Mouse (Mus musculus): Measurements from ENCODE around the gene Cbfa2t3. TPM values are rescaled to one million over a fixed set of nuclear protein-coding genes. Genes with fewer than 3 reads are reported as not detected.
A peak's percentile ranks its signal among the peaks of the same experiment; 100 is the strongest.

Cbfa2t3 gene
- polyA plus RNA-seq, 1 experiment from 2014 or later: 4.8 TPM

DNA sequence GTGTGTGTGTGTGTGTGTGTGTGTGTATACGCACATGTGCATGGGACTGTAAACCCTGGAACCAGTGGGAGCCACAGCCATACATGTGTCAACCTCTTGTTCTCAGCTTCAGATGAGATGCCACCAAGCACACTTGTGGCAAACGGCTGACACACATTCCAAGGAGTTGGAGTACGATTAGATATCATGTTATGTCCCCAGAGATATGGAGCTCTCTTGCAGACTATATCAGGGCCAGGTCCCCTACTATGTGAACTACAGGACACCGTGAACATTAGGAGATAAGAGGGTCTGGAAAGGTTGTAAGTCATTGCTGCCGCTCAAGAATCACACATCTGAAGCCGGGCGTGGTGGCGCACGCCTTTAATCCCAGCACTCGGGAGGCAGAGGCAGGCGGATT lies 16.1 kb downstream of the Cbfa2t3 start:
- H3K4me1 ChIP-seq: peaks cover 9% of the 10 kb centered on the region; the same call in 1 of the 2 replicates
- peaks cover 34% of the 10 kb centered on the region for H3K27me3 ChIP-seq (replicated peaks)
- H3K36me3 ChIP-seq: no peaks in the 10 kb centered on the region
- H3K4me3 ChIP-seq (replicated peaks): no peak overlapping the region
- no peaks in the 10 kb centered on the region for H3K9me3 ChIP-seq
- H3K4me2 ChIP-seq: no peak overlapping the region
- peak; percentile 15; the same call in 1 of the 2 replicates for ATAC-seq (ENCODE audit: insufficient read depth, low FRiP score, low read depth)
- no peak overlapping the region for H3K27ac ChIP-seq
- H3K9ac ChIP-seq: no peak overlapping the region
- WGBS: 83% methylated on average over 11 of the region's 11 CpGs

DNA sequence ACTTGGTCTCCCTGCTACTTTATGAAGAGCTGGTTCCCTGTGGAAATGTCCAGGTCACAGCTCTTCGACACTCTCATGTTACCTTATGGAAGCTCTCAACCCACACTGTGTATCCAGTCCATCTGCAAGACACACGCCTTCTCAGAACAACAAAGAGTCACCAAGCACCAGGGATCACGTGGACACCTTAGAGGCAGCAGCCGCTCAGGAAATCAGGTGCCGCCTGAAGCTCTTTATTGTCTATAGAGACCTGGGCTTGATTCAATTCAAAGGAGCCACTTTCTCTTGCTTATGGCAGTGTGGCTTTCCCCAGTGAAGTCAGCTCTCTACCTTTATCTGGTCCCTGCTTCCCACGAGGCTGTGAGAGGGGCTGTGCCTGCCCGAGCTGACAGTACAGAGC lies 18.7 kb downstream of the Cbfa2t3 start:
- H3K9ac ChIP-seq: no peak overlapping the region
- 40% methylated on average over 7 of the region's 7 CpGs for WGBS

DNA sequence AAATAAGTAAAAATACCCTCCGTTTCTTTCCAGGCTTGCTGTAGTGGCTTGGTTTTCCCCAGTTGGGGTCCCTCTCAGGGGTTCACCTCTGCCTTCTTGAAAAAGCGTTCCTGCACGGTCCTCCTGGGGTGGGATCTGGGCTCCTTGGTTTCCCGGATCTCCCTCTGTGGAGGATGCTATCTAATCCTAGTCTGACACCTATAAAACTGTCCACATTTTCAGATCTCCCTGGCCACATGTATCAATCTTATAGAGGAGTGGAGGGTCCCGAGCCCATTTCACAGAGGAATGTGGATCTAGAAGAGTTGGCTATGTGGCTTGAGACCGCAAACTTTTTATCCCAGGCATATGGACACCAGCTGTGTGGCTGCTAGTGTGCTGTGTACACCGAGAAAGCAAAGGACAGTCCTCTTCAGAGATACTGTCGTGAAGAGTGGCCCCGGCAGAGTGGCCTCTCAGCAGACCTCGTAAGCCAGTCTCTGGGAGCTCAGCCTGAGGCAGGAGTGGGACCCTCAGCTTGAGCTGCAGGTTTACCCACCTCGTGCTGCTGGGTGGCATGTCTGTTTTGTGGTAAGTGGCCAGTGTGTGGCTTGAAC lies 19.5 kb downstream of the Cbfa2t3 start:
- Histone ChIP-seq H3K9ac (no peak overlapping the region), H3K9me3 (no peaks in the 10 kb centered on the region), H3K4me1 (peaks cover 25% of the 10 kb centered on the region), H3K36me3 (no peaks in the 10 kb centered on the region), H3K27me3 (replicated peaks) (peaks cover 56% of the 10 kb centered on the region), H3K4me3 (replicated peaks) (no peak overlapping the region), H3K4me2 (peak overlapping the region; percentile 99), H3K27ac (no peak overlapping the region)
- 33% methylated on average over 11 of the region's 11 CpGs for WGBS
- ATAC-seq (ENCODE audit: insufficient read depth, low FRiP score, low read depth): no peak

More for the DNA sequence above, 18.7 kb downstream of the Cbfa2t3 start:
- Histone ChIP-seq H3K27ac (no peak overlapping the region), H3K36me3 (no peaks in the 10 kb centered on the region), H3K9me3 (no peaks in the 10 kb centered on the region), H3K27me3 (replicated peaks) (peaks cover 55% of the 10 kb centered on the region), H3K4me1 (peaks cover 25% of the 10 kb centered on the region; the same call in 1 of the 2 replicates), H3K4me2 (no peak overlapping the region), H3K4me3 (replicated peaks) (no peak overlapping the region)
- ATAC-seq (ENCODE audit: insufficient read depth, low FRiP score, low read depth): no peak

DNA sequence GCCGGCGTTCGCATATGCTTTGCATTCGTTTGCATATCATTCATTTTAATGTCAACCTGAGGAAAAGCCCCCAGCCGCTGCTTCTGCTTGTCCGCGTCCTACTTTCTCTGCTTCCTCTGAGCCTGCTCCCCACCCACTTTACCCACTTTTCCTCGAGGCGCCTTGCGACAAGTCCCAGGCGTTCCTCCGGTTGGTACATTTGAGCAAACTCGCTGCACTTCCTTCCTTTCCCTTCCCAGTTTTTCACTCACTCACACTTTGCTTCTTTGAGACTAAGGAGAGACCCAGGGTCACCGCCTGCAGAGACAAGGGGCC lies 20.1 kb downstream of the Cbfa2t3 start:
- no peak overlapping the region for H3K27ac ChIP-seq
- no peak overlapping the region; the same call in 1 of the 2 replicates for H3K9ac ChIP-seq
- peak overlapping the region; percentile 85 for H3K4me3 ChIP-seq (replicated peaks)
- no peaks in the 10 kb centered on the region for H3K9me3 ChIP-seq
- ATAC-seq (ENCODE audit: insufficient read depth, low FRiP score, low read depth): no peak
- H3K36me3 ChIP-seq: no peaks in the 10 kb centered on the region
- peaks cover 55% of the 10 kb centered on the region for H3K27me3 ChIP-seq (replicated peaks)
- peak overlapping the region; percentile 99 for H3K4me2 ChIP-seq
- peaks cover 31% of the 10 kb centered on the region for H3K4me1 ChIP-seq
- 2% methylated on average over 14 of the region's 14 CpGs for WGBS

DNA sequence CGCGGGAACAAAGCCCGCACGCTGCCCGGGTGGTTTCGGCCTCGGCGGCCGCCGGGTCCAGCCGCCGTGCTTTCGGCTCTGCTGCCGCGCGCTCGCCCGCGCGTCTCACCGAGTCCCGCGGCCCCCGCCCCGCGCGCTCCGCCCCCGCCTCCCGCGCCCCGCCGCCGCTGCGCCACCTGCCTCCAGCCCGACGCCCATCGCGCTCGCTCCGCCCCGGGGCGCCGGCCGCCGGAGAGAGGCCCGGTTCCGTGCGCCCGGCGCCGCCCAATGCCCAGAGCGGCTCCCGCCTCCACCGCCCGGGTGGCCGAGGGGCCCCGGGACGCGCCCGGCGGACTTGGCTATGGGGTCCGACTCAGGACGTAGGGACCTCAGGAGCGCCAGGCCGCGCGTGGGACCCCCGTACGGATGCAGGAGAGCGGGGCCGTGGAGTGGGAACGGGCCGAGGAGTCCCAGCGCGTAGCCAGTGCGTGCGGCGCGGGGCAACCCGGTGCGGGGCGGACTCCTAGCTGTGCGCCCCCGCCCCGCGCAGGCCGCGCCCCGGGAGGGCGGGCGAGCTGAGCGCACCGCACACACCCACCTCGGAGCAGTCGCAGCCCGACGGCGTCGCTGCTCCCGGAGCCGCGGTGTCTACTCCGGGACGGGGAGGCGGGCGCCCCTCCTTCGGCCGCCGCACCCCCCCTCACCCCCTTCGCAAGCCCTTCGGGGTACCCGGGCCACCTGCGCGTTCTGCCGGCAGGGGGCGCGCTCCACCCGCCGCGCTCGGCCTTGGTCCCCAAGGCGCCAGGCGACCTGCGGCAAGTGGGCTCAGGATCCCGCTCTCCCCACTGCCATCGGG lies 20.6 kb downstream of the Cbfa2t3 start:
- no peaks in the 10 kb centered on the region for H3K36me3 ChIP-seq
- H3K9me3 ChIP-seq: no peaks in the 10 kb centered on the region
- H3K4me3 ChIP-seq (replicated peaks): peak overlapping the region; percentile 85
- H3K9ac ChIP-seq: peak overlapping the region; percentile 33
- H3K4me1 ChIP-seq: peaks cover 31% of the 10 kb centered on the region
- H3K4me2 ChIP-seq: peak overlapping the region; percentile 99
- ATAC-seq (ENCODE audit: insufficient read depth, low FRiP score, low read depth): peak; percentile 86
- under 1% methylated on average over 76 of the region's 127 CpGs for WGBS
- peaks cover 55% of the 10 kb centered on the region for H3K27me3 ChIP-seq (replicated peaks)
- H3K27ac ChIP-seq: peak overlapping the region; percentile 77

DNA sequence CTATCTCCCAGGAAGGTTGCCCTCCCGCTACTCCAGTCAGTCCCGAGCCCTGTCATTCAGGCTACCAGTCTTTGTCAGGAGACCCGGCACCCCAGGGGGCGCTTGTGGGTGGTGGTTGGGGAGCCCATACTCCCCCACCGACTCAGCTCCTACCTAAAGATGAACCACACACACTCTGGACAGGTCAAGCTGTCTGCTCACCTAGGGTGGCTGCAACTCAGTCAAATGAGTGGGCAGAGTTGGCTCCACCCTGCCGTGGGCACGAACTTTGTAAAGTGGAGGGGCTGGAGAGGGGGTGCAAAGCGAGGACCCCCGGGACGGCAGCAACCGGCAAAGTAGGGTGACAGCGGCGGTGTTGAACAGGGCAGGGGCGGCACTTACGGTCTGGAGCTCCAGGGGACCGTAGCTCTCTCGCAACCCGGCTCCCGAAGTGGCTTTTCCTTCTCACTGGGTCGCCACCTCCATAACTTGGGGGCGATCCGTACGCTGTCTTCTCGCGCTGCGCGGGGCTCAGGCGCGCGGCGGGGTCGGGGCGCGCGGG lies 21.4 kb downstream of the Cbfa2t3 start:
- peaks cover 55% of the 10 kb centered on the region for H3K27me3 ChIP-seq (replicated peaks)
- H3K27ac ChIP-seq: peak overlapping the region; percentile 77
- H3K36me3 ChIP-seq: no peaks in the 10 kb centered on the region
- 2% methylated on average over 35 of the region's 35 CpGs for WGBS
- peak overlapping the region; percentile 99 for H3K4me2 ChIP-seq
- peaks cover 31% of the 10 kb centered on the region for H3K4me1 ChIP-seq
- ATAC-seq (ENCODE audit: insufficient read depth, low FRiP score, low read depth): no peak
- peak overlapping the region; percentile 33 for H3K9ac ChIP-seq
- no peaks in the 10 kb centered on the region for H3K9me3 ChIP-seq
- H3K4me3 ChIP-seq (replicated peaks): peak overlapping the region; percentile 85

DNA sequence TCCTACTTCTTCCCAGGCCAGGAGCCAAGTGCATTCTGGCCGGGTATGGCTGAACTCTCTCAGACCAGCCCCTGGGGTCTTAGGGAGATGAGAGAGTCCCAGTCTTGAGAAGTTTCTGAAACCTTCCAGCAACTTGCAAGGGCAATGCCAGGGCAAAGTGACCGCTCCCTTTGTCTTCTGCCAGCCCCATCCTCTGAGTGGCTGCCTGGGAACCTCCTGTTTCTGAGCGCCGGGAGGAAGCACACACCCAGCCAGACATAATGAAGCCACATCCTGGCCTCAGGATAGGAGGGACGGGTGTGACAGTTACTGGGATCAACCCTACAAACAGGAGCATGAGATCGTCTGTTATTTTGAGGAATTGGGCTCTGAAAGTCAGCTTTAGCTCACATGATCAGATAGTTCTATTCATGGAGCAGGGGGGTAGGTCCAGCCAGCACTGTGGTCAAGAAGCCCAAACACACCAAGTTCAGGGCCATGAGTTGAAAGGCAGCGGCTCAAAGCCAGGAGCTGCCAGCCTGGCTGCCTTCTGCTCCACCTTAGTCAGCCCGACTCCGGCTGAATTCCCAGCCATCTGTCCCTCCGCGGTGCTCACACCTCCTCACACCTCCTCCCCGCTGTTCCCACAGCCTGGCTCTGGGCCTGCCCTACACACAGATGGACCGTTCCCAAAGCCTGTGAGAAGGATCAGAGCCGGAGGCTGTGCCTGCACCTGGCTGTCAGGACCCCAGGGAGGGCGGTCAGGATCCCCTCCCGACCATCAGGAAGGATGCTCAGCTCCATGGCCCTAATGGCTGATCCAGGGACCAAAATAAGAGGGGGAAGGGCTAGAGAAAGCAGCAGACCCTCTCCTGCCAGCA lies 22.1 kb downstream of the Cbfa2t3 start:
- Histone ChIP-seq H3K4me3 (replicated peaks) (peak overlapping the region; percentile 85), H3K9ac (peak overlapping the region; percentile 33; the same call in 1 of the 2 replicates), H3K9me3 (no peaks in the 10 kb centered on the region), H3K27me3 (replicated peaks) (peaks cover 48% of the 10 kb centered on the region), H3K4me2 (peak overlapping the region; percentile 99), H3K27ac (peak overlapping the region; percentile 77), H3K4me1 (peaks cover 31% of the 10 kb centered on the region), H3K36me3 (no peaks in the 10 kb centered on the region)
- WGBS: 22% methylated on average over 16 of the region's 16 CpGs
- ATAC-seq (ENCODE audit: insufficient read depth, low FRiP score, low read depth): no peak

DNA sequence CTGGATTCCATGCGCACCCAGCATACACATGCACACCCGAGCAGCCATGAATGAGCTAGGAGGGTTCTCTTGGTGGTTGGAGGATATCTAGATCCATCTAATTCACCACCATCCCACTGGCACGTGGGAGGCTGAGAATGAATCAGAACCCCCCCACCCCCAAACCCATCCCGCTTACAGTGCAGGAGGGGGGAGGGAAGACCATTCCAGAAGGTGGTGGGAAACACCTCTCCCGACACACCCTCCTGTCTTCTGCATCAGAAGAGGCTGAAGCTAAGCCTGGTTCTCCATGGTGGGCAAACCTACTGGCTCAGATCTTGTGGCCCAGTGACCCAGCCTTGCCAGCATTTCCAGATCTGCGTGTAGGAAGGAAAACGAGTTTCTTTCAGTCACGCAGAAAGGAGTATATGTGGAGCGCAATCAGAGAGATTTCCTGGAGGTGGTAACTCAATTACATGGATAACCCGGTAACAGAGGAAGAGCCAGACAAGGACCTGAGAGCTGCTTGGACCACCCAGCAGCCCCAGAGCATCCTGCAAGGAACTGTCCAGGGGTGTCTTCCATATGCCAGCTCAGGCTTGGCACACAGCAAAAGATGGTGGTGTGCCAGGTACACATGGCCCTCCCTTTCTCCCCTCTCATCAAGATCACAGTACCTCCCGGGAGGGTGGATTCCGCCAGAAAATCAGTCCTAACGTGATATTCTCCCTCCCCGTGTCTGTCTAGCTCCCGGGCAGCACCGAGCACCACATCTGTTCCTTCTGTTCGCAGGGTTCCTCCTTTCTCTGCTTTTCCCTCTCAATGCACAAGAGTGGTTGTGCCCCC lies 23.1 kb downstream of the Cbfa2t3 start:
- H3K4me3 ChIP-seq (replicated peaks): peak overlapping the region; percentile 85
- H3K4me2 ChIP-seq: peak overlapping the region; percentile 99
- peaks cover 51% of the 10 kb centered on the region for H3K27me3 ChIP-seq (replicated peaks)
- H3K27ac ChIP-seq: no peak overlapping the region
- peaks cover 34% of the 10 kb centered on the region for H3K4me1 ChIP-seq
- H3K9me3 ChIP-seq: no peaks in the 10 kb centered on the region
- 76% methylated on average over 17 of the region's 17 CpGs for WGBS
- no peaks in the 10 kb centered on the region for H3K36me3 ChIP-seq
- no peak overlapping the region for H3K9ac ChIP-seq
- no peak for ATAC-seq (ENCODE audit: insufficient read depth, low FRiP score, low read depth)

DNA sequence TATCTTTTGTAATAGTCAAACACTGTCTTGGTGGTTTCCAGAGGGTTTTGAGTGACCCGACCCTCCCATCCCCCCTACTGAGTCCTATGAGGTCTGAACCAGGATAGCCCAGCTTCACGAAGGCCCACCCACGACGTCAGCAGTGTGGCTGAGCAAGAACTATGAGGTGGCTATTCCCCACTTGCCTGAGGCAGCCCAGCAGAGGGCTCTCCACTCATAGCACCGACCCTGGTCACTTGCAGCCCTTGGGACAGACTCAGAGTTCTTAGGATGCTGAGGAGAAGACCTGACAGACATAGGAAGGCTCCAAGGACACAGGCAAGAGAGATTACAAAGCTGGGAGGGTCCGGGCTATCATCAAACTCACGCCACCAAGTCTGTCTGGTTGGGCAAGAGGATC lies 23.9 kb downstream of the Cbfa2t3 start:
- Histone ChIP-seq H3K27ac (no peak overlapping the region), H3K36me3 (no peaks in the 10 kb centered on the region), H3K4me1 (peaks cover 37% of the 10 kb centered on the region), H3K4me3 (replicated peaks) (no peak overlapping the region), H3K9ac (no peak overlapping the region), H3K27me3 (replicated peaks) (peaks cover 47% of the 10 kb centered on the region), H3K4me2 (no peak overlapping the region), H3K9me3 (no peaks in the 10 kb centered on the region)
- WGBS: 41% methylated on average over 7 of the region's 7 CpGs
- no peak for ATAC-seq (ENCODE audit: insufficient read depth, low FRiP score, low read depth)

DNA sequence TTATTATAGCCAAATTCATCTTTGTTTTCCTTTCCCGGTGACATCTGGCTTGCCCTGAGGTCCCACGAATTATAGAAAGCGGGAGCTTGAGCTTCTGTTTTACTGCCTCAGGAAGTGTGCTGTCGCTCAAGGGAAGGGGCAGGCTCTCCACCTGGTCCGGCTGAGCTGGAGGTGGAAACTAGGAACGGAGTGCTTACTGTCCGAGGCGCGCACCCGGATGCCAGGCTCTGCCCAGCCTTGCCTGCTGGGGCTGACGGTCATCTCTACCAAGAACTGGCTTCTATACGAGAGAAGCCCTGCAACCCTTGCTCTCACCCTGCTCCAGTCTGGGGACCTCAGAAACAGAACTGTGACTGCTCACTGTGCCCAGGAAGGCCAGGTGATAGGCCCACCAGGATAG lies 24.9 kb downstream of the Cbfa2t3 start:
- Histone ChIP-seq H3K27me3 (replicated peaks) (peaks cover 43% of the 10 kb centered on the region), H3K9me3 (no peaks in the 10 kb centered on the region), H3K27ac (no peak overlapping the region), H3K9ac (no peak overlapping the region), H3K4me1 (peaks cover 34% of the 10 kb centered on the region), H3K36me3 (no peaks in the 10 kb centered on the region), H3K4me3 (replicated peaks) (no peak overlapping the region), H3K4me2 (no peak overlapping the region)
- no peak for ATAC-seq (ENCODE audit: insufficient read depth, low FRiP score, low read depth)
- WGBS: 78% methylated on average over 12 of the region's 12 CpGs

DNA sequence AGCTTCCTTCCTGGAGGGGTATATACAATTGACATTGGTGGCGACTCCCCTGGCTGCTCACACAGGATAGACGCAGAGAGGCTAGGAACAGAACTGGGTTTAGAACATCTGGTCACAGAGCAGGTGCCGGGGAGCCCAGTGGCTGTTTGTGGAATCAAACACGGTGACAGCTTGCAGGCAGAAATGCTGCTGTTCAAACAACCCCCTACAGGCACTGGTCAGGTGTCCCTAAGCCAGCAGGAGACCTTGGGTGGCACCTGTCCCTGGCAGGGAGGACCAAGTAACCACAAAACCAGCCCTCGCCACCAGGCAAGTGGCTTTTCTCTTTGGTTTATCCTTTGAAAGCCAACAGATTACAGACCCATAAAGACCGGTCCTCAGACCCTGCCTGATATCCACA lies 27.0 kb downstream of the Cbfa2t3 start:
- H3K4me1 ChIP-seq: peaks cover 24% of the 10 kb centered on the region
- 60% methylated on average over 6 of the region's 6 CpGs for WGBS
- no peaks in the 10 kb centered on the region for H3K36me3 ChIP-seq
- H3K27ac ChIP-seq: no peak overlapping the region
- H3K9me3 ChIP-seq: no peaks in the 10 kb centered on the region
- H3K4me2 ChIP-seq: no peak overlapping the region
- peaks cover 29% of the 10 kb centered on the region for H3K27me3 ChIP-seq (replicated peaks)
- no peak overlapping the region for H3K9ac ChIP-seq
- H3K4me3 ChIP-seq (replicated peaks): no peak overlapping the region
- no peak for ATAC-seq (ENCODE audit: insufficient read depth, low FRiP score, low read depth)

Measured in stomach, embryonic 15.5 days (tissue).